ENCODE assay signal across 24 mouse cellular contexts in the genomic region with DNA sequence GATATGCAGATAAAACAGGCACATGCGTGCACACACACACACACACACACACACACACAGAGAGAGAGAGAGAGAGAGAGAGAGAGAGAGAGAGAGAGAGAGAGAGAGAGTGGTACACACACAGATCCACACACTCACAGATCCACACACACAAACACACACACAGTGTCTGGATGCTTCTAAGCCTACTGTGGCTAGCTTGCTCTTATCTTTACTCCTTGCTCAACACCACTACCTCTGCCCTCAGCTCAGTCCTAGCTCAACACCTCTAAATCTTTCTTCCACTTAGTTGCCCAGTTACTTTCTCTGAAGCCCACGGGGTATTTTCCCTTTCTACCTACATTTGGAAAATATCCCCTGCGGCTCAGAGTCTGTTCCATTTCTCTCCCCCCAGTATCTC.
"Had no signal": no experiment of that assay in that cellular context is flagged by ENCODE, and none has a peak within 500 bp of the region (broad histone marks: within the 10 kb centered on the region; RNA-seq: fewer than 3 reads in every experiment).

No protein-coding gene starts in this region.

- H3K27me3 ChIP-seq: hindbrain, embryonic 12.5 days; intestine, embryonic 15.5 days; limb, embryonic 12.5 days; liver, embryonic 13.5 days had no signal

- H3K9me3 ChIP-seq: hindbrain, embryonic 10.5 days; hindbrain, embryonic 12.5 days; intestine, embryonic 15.5 days; limb, embryonic 10.5 days; limb, embryonic 12.5 days; liver, embryonic 13.5 days had no signal

- DNase-seq: gastrocnemius, adult 2 months; gastrocnemius, postnatal 10 days; gastrocnemius, postnatal 25 days; heart, adult 2 months; heart, postnatal 10 days; heart, postnatal 4 days; kidney, adult 18-20 months; kidney, adult 8-10 months; kidney, postnatal 10 days; kidney, postnatal 25 days; kidney, postnatal 4 days; liver; liver, embryonic 13.5 days had no signal

- ATAC-seq: hindbrain, embryonic 16.5 days; inflammation-experienced regulatory T-cells, adult 6 months; intestine, embryonic 15.5 days; intestine, postnatal 0 days had no signal

- H3K4me1 ChIP-seq: hindbrain, embryonic 10.5 days; hindbrain, embryonic 12.5 days; intestine, embryonic 15.5 days; limb, embryonic 10.5 days; limb, embryonic 12.5 days; liver, embryonic 13.5 days had no signal

- H3K36me3 ChIP-seq: hindbrain, embryonic 10.5 days; hindbrain, embryonic 12.5 days; intestine, embryonic 15.5 days; limb, embryonic 10.5 days; limb, embryonic 12.5 days; liver, embryonic 13.5 days had no signal

- H3K4me3 ChIP-seq: gastrocnemius, adult 2 months; heart, adult 2 months; hindbrain, embryonic 10.5 days; hindbrain, embryonic 12.5 days; intestine, embryonic 15.5 days; layer of hippocampus, adult 2 months; left cerebral cortex, adult 2 months; limb, embryonic 10.5 days; limb, embryonic 12.5 days; liver, embryonic 13.5 days had no signal

- H3K9ac ChIP-seq: hindbrain, embryonic 12.5 days; hindbrain, embryonic 14.5 days; intestine, embryonic 15.5 days; limb, embryonic 12.5 days; liver, embryonic 13.5 days had no signal

- H3K27ac ChIP-seq: gastrocnemius, adult 2 months; heart, adult 2 months; hindbrain, embryonic 10.5 days; hindbrain, embryonic 12.5 days; hindbrain, embryonic 14.5 days; intestine, embryonic 15.5 days; layer of hippocampus, adult 2 months; left cerebral cortex, adult 2 months; limb, embryonic 10.5 days; limb, embryonic 12.5 days; liver, embryonic 13.5 days had no signal
